Mouse (Mus musculus) MEL (cell line): ENCODE results near the gene Igtp.

Experiments
- BHLHE40 ChIP-seq: IDR thresholded peaks from 2 replicates; pipeline ENCODE4 v1.6.1; 2012; ENCODE audit warnings: low read depth, mild to moderate bottlenecking, inconsistent platforms, low read length, improper control_type of control experiment, borderline replicate concordance
- CTCF ChIP-seq, 3 experiments: IDR thresholded peaks in 2 of 3; conservative IDR thresholded peaks in 1 of 3; 2 replicates each; pipeline ENCODE4 v1.5.1; 2011 to 2012; ENCODE audit warnings: low read length in 3 of 3, low read depth in 2 of 3, mild to moderate bottlenecking in 2 of 3, improper control_type of control experiment in 1 of 3, inconsistent platforms in 1 of 3, mixed read lengths in 1 of 3, moderate library complexity in 1 of 3; ENCODE audit not compliant: control insufficient read depth in 1 of 3, insufficient read depth in 1 of 3, poor library complexity in 1 of 3, severe bottlenecking in 1 of 3
- MAFK ChIP-seq: IDR thresholded peaks from 2 replicates; pipeline ENCODE4 v1.6.1; 2011; ENCODE audit warnings: low read depth, mild to moderate bottlenecking, low read length, improper control_type of control experiment, borderline replicate concordance
- MAX ChIP-seq: IDR thresholded peaks from 2 replicates; pipeline ENCODE4 v1.6.1; 2011; ENCODE audit warnings: low read length, improper control_type of control experiment
- POLR2A ChIP-seq, 2 experiments: IDR thresholded peaks; 2 replicates each; pipeline ENCODE4 v1.6.1; 2011 to 2012; ENCODE audit warnings: low read length in 2 of 2, mild to moderate bottlenecking in 2 of 2, control low read depth in 1 of 2, improper control_type of control experiment in 1 of 2, low read depth in 1 of 2, moderate library complexity in 1 of 2; ENCODE audit not compliant: control insufficient read depth in 1 of 2, insufficient read depth in 1 of 2, poor library complexity in 1 of 2
- POLR2AphosphoS2 ChIP-seq: IDR thresholded peaks from 2 replicates; pipeline ENCODE4 v1.6.1; 2011; ENCODE audit warnings: low read length, improper control_type of control experiment
- RCOR1 ChIP-seq: IDR thresholded peaks from 2 replicates; pipeline ENCODE4 v1.6.1; 2012; ENCODE audit warnings: low read depth, mild to moderate bottlenecking, inconsistent platforms, low read length, improper control_type of control experiment
- TCF12 ChIP-seq: IDR thresholded peaks from 2 replicates; pipeline ENCODE4 v1.6.1; 2014; ENCODE audit warnings: low read depth, mild to moderate bottlenecking, inconsistent platforms, low read length, improper control_type of control experiment, moderate library complexity
- USF1 ChIP-seq: IDR thresholded peaks from 2 replicates; pipeline ENCODE4 v1.6.1; 2014; ENCODE audit warnings: low read depth, mild to moderate bottlenecking, inconsistent platforms, low read length, improper control_type of control experiment, moderate library complexity
- USF2 ChIP-seq, 2 experiments: IDR thresholded peaks; 2 replicates each; pipeline ENCODE4 v1.6.1; 2011 to 2012; ENCODE audit warnings: improper control_type of control experiment in 2 of 2, low read length in 2 of 2, borderline replicate concordance in 1 of 2, inconsistent platforms in 1 of 2, low read depth in 1 of 2, mild to moderate bottlenecking in 1 of 2; ENCODE audit not compliant: insufficient read depth in 1 of 2
- ZC3H11A ChIP-seq: IDR thresholded peaks from 2 replicates; pipeline ENCODE4 v1.6.1; 2012; ENCODE audit warnings: low read depth, mild to moderate bottlenecking, inconsistent platforms, low read length, improper control_type of control experiment
- ZKSCAN1 ChIP-seq: IDR thresholded peaks from 2 replicates; pipeline ENCODE4 v1.6.1; 2012; ENCODE audit warnings: low read depth, mild to moderate bottlenecking, inconsistent platforms, low read length, improper control_type of control experiment, moderate library complexity

- TF ChIP-seq POLR2AphosphoS2 (no peak), TCF12 (no peak), CTCF (IDR thresholded peaks at IDR 0.05 in 2 of 3, conservative IDR thresholded peaks at IDR 0.05 in 1 of 3; ENCODE audit: control insufficient read depth in 1 of 3, insufficient read depth in 1 of 3, low read depth in 2 of 3, low read length in 3 of 3, poor library complexity in 1 of 3, severe bottlenecking in 1 of 3) (peak; percentile 70 to 89 (median 81)), MAFK (no peak), BHLHE40 (no peak), RCOR1 (no peak), ZKSCAN1 (no peak), ZC3H11A (peak; percentile 68), POLR2A (IDR thresholded peaks at IDR 0.05; ENCODE audit: control insufficient read depth in 1 of 2, insufficient read depth in 1 of 2, low read depth in 1 of 2, low read length in 2 of 2, poor library complexity in 1 of 2) (no peak), USF1 (no peak), MAX (no peak), USF2 (IDR thresholded peaks at IDR 0.05; ENCODE audit: borderline replicate concordance in 1 of 2, insufficient read depth in 1 of 2, low read depth in 1 of 2, low read length in 2 of 2) (no peak)
Measured at GRCm38 (mm10) chr11:58179563-58179962, 19.8 kb upstream of the Igtp start.
